Comparison of ENCODE assay signal across 8 mouse cellular contexts in genomic region chr1:64374286-64375071, GRCm38 (mm10).
DNase-seq lines count a peak whose midpoint lies in the region; ATAC-seq and TF ChIP-seq lines count a peak whose summit lies in the region.

No protein-coding gene starts in this region.

- no peak overlapping the region for H3K4me3 ChIP-seq in kidney, embryonic 14.5 days (ENCODE audit: low read length)
- no peak overlapping the region for H3K4me3 ChIP-seq in kidney, adult 2 months (ENCODE audit: insufficient read depth, low read depth, low read length)
- H3K4me3 ChIP-seq in midbrain, embryonic 14.5 days (replicated peaks; ENCODE audit: low read depth, low read length) = no peak overlapping the region

- no peaks in the 10 kb centered on the region for H3K27me3 ChIP-seq in kidney, embryonic 14.5 days (ENCODE audit: control insufficient read depth, insufficient read depth, low read length)
- H3K27me3 ChIP-seq in kidney, adult 2 months (replicated peaks; ENCODE audit: control insufficient read depth, insufficient read depth, low read length) = no peaks in the 10 kb centered on the region
- H3K27me3 ChIP-seq in midbrain, embryonic 14.5 days (ENCODE audit: control insufficient read depth, insufficient read depth, low read length) = no peaks in the 10 kb centered on the region

- no peak for ATAC-seq in kidney, embryonic 14.5 days (ENCODE audit: low FRiP score, low TSS enrichment)
- ATAC-seq in midbrain, embryonic 14.5 days (ENCODE audit: low FRiP score, low TSS enrichment) = no peak

- H3K36me3 ChIP-seq in kidney, embryonic 14.5 days (ENCODE audit: control insufficient read depth, insufficient read depth, low read length) = no peaks in the 10 kb centered on the region
- no peaks in the 10 kb centered on the region for H3K36me3 ChIP-seq in kidney, adult 2 months (ENCODE audit: control insufficient read depth, insufficient read depth, low read length)
- no peaks in the 10 kb centered on the region for H3K36me3 ChIP-seq in midbrain, embryonic 14.5 days (ENCODE audit: control insufficient read depth, insufficient read depth, low read length)

- no peaks in the 10 kb centered on the region for H3K9me3 ChIP-seq in kidney, embryonic 14.5 days (ENCODE audit: control insufficient read depth, low read length)
- H3K9me3 ChIP-seq in midbrain, embryonic 14.5 days (ENCODE audit: control insufficient read depth, low read length) = no peaks in the 10 kb centered on the region

- H3K4me1 ChIP-seq in kidney, embryonic 14.5 days (ENCODE audit: control insufficient read depth, insufficient read depth, low read length) = no peaks in the 10 kb centered on the region
- peaks cover 3% of the 10 kb centered on the region; the same call in 1 of the 2 replicates for H3K4me1 ChIP-seq in kidney, adult 2 months (ENCODE audit: control insufficient read depth, insufficient read depth, low read length)
- no peaks in the 10 kb centered on the region for H3K4me1 ChIP-seq in midbrain, embryonic 14.5 days (ENCODE audit: control insufficient read depth, insufficient read depth, low read length)

- no peak overlapping the region for H3K27ac ChIP-seq in kidney, embryonic 14.5 days (ENCODE audit: low read depth, low read length)
- peak overlapping the region; percentile 82 for H3K27ac ChIP-seq in kidney, adult 2 months (ENCODE audit: insufficient read depth, low read depth, low read length)
- H3K27ac ChIP-seq in midbrain, embryonic 14.5 days (replicated peaks; ENCODE audit: low read depth, low read length) = no peak overlapping the region

- 46% methylated on average over 13 of the region's 13 CpGs for WGBS in kidney, embryonic 14.5 days
- 29% methylated on average over 13 of the region's 13 CpGs for WGBS in kidney, adult 2 months
- 68% methylated on average over 13 of the region's 13 CpGs for WGBS in midbrain, embryonic 14.5 days

- H3K4me2 ChIP-seq in kidney, embryonic 14.5 days (replicated peaks; ENCODE audit: low read depth, low read length) = no peak overlapping the region
- no peak overlapping the region for H3K4me2 ChIP-seq in midbrain, embryonic 14.5 days (ENCODE audit: low read length)

- no peak for TF ChIP-seq CTCF in kidney, adult 2 months (conservative IDR thresholded peaks at IDR 0.05; ENCODE audit: insufficient read depth, insufficient read length, low read depth, low read length)

- peak; percentile 57 for DNase-seq in kidney, adult 11 months
- DNase-seq in adrenal gland, postnatal 14 days = peak; percentile 43
- peak; percentile 77 for DNase-seq in kidney, adult 2 months
- DNase-seq in lung, postnatal 14 days = peak; percentile 3
- no peak for DNase-seq in ovary, postnatal 10 days (ENCODE audit: low spot score)
- no peak for DNase-seq in midbrain, embryonic 14.5 days
- DNase-seq in left cerebral cortex, adult 8-10 months (ENCODE audit: low spot score in 2 of 2) = no peak

- TF ChIP-seq POLR2A in kidney, adult 2 months (IDR thresholded peaks at IDR 0.05; ENCODE audit: low read depth, low read length) = no peak

- H3K9ac ChIP-seq in kidney, embryonic 14.5 days (ENCODE audit: low read depth, low read length) = no peak overlapping the region
- no peak overlapping the region for H3K9ac ChIP-seq in midbrain, embryonic 14.5 days (replicated peaks; ENCODE audit: low read length)

Comparison
In these comparisons a context has a peak if more than half of its experiments do, and no peak if none do; other contexts are left out.
1. DNase-seq: peak in kidney, adult 11 months (single experiment), adrenal gland, postnatal 14 days (single experiment), kidney, adult 2 months (single experiment) and lung, postnatal 14 days (single experiment); none in ovary, postnatal 10 days (single experiment), midbrain, embryonic 14.5 days (single experiment) and left cerebral cortex, adult 8-10 months (0 of 2).